Mouse (Mus musculus) lung, adult 2 months (tissue): Measurements from ENCODE around the gene Kif27.

Source experiments
- CTCF ChIP-seq: fragments of 200-500 bp; IDR thresholded peaks from 2 replicates; pipeline ENCODE4 v1.5.1; 2011; ENCODE audit warnings: mild to moderate bottlenecking, low read length, control low read depth; ENCODE audit not compliant: insufficient read depth
- POLR2A ChIP-seq: fragments of 200-500 bp; IDR thresholded peaks from 2 replicates; pipeline ENCODE4 v1.6.1; 2011; ENCODE audit warnings: low read depth, mild to moderate bottlenecking, control low read depth, low read length, borderline replicate concordance; ENCODE audit errors: extremely low read depth

- TF ChIP-seq CTCF, result no peak
- TF ChIP-seq POLR2A, result no peak
These were observed 14.2 kb upstream of the Kif27 start for GRCm38 (mm10) chr13:58373153-58373470.
